Mouse (Mus musculus): ENCODE measurements around the gene Cd300lf.

The Cd300lf gene

DNA sequence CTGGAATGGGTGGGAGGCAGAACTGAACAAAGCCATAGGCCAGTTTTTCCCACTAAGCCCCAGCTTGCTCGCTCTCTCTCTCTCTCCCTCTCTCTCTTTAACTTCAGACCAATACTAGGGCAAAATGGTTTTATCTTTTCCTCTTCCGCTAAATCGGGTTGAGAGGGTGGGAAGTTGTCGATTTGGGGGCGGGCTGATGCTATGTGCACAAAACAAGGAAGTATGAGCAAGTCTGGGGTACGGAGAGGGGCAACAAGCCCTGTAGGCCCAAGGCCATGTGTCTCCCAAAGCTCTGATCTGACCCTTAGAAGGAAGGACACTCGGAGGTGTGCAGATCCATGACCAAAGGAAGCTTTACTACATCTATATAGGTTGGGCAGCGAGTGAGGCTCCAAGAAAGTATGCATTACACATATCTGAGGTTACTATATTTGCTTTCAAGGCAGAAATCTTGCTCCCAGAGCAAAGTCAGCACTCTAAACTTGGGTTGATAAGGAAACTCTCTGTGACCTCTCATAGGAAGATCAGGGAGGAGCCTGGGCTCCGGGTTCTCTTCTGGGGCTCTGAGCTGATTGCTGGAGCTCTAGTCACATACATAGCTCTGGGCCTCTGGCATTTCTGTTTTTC is 27.9 kb upstream of the Cd300lf start:
- in situ Hi-C loops (cut with MboI, MseI) = loop anchor here (5.0 kb wide), 1 partner anchor 116 kb away; the partner anchor contains the start of gene Fdxr

DNA sequence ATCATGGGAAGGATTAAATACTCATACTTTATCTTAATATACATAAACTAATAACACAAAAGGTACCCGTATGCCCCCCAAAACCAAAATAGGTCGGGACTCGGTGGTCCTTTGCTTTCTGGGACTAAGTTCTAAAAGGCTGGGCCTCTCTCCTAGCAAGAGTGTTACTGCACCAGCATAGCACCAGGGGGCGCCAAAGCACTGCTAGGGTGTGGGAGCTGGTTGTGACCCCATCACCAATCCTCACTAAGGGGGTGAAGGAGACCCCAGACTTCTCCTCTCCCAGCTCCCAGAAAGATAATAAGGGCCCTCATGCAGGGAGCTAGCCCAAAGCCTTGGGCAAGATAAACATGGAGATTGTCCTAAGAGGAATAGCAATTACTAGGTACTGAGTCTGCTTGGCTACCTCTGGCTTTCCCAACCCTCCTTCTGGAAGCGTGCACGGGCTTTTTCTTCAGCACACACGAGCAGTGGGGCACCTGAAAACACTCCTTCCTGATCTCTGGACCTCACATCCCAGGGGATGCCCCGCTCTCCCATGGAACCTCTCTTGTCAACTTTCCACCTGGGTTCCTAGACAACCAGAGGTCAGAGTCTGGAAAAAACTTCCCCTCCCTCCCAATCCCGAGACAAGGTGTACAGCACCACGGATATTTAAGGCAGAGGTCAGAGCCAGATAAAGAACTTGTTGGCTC is 27.2 kb upstream of the Cd300lf start:
- in situ Hi-C loops (cut with MboI, MseI) = loop anchor here (5.0 kb wide), 1 partner anchor 116 kb away; the partner anchor contains the start of gene Fdxr

DNA sequence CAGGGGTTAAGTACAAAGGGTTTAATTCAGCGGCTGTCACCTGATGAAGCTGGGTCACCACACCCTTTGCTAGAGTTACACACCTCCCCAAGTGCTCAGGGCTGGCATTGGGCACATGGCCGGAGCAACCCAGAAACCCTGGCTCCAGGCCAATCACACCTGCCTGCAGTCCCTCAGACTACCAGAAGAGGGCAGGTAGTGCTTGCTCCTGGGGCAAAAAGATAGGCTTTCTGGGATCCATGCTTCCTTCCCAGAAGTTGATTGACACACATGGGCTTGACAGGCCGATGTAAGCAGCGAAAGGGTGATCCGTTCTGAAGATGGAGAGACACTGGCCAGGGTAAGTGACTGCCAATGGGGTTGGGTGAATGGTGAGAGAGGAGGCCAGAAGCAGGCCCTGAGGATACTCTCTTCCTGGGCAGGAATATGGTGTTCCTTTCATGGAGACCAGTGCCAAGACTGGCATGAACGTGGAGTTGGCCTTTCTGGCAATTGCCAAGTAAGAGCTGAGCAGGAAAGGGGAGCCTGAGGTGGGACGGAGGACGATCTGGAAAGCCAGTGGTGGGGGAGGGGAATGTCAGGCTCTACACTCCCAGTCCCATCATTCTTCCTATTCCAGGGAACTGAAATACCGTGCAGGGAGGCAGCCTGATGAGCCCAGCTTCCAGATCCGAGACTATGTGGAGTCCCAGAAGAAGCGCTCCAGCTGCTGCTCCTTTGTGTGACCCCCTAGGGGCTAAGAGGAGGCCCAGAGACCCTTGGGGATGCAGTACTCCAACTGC is 26.4 kb upstream of the Cd300lf start:
- in situ Hi-C loops (cut with MboI, MseI) = loop anchor here (5.0 kb wide), 1 partner anchor 117 kb away; the partner anchor contains the start of gene Fdxr

DNA sequence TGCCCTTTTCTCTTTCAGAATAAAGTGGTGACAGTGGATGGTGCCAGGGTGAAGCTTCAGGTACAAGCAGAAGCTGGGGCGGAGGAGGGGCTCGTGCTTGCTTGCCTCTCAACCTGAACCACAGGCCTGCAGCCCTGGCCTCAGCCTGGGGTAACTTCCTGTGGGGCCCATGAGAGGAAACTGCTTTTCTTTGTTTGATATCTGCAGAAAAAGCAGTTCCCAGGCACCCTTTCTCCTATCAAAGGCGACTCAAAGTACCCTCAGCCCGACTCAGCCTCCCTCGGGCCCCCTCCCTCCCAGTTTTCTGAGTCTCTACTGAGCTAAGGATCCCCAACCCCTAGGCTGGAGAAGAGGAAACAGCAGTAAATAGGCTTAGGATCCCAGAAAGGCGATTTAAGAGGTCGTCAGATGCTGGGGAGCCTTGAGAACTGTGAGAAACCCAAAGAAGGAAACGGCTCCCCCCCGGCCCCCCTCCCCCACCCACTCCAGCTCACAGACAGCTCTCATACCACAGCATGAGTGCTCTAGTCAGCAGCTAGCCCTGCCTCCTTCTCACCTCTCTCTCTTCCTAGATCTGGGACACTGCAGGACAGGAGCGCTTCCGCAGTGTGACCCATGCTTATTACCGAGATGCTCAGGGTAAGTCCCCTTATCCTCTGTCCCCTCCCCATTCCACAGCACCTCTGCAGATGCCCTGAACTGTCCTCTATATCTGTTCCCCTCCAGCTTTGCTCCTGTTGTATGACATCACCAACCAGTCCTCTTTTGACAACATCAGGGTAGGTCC is 24.3 kb upstream of the Cd300lf start:
- in situ Hi-C loops (cut with MboI, MseI) = loop anchor here (5.0 kb wide), 1 partner anchor 66 kb away; the partner anchor contains the start of gene Rab37

DNA sequence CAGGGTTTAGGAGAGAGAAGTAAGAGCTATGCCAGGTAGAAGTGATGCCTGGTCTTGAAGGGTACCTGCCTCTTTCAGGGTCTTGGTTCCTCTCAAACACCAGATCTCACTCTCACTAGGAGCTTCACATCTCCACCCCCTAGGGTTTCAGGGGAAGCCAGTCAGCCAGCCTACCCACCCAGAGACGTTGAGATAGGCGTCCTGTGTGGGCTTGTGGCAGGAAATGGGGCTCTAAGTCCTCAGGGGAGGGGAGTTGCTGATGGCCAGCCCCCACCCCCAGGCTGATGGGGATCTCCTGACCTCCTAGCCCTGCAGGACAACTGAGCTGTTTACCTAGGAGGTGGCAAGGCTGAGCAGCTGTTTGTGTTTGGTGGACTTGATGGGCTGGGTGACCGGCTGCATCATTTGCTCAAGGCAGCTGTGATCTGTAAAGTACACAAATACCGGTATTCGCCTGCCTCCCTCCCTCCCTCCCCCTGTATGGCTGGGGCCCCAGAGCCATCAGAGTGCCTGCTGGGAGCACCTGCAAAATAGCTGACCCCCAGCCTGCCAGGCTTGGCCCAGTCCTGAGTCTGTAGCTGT is 21.4 kb upstream of the Cd300lf start:
- in situ Hi-C loops (cut with MboI, MseI) = loop anchor here (5.0 kb wide), 1 partner anchor 63 kb away; the partner anchor contains the start of gene Rab37

DNA sequence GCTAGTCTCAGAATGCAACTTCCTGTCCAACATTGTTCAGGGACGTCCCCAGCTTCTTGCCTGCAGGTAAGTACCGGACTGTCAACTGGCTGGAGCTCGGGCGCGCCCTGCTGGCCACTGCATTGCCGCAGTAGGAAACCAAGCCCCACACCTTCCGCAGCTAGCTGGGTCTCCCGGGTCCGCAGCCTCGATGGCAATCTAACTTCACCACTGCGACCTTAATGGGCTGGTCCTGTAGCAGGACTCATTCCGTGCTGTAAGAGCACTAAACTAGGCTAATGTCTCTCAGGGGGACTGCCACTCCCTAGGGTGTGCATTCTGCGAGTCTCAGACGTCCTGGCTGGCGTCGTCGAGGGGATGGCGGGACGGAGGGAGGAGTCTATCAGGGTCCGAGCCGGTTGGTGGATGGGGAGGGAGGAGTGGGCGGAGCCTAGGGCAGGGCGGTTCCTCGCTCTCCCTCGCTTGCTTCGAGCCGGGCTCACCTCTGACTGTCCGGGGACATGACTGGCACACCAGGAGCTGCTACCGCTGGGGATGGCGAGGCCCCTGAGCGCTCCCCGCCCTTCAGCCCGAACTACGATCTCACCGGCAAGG is 20.0 kb upstream of the Cd300lf start:
- in situ Hi-C loops (cut with MboI, MseI) = no loop called here

DNA sequence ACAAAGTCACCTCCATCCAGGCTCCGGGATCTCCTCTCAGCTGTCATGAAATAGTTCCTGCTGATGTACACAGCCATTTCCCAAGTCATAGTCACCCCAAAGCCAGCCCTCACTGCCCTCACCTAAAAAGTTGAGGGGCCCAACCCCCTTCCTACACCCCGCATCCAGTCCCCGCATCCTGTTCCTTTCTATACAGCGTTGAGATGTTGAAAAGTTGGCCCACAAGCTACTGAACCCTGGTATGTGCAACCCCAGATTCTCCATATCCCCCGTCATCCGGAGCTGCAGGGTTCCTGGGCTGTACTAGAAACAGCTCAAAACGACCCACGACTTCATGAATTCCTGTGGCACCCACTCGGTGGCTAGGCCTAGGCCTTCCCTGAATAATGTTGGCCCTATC is 19.3 kb upstream of the Cd300lf start:
- in situ Hi-C loops (cut with MboI, MseI) = no loop called here

DNA sequence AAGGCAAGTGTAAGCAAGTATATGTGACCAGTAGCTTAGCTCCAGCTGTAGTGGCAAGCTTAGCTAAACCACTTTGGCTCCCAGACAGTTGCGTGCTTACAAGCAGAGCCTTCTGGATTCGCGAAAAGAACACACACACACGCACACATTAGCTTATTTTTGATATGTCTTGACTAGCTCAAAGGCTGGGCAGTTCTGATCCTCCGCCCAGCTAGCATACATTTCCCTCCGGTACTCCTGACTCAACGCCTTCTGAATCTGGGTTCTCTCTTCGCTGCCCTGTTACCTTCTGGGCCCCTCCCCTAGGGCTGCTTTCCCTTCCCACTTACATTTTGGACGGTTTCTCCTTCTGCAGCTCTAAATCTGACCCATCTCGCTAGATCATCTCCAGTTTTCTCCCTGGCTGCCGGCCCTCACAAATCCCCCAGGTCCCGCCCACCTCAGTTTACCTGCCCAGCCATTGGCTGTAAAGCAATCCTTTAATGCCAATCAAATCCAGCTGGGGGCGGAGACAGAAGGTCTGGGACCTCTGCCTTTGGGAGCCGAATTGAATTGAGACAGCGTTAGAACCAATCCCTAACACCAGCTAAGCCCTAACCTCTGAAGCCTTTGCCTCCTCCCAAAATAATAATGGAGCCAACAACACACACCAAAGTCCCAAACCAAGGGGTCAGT is 18.1 kb upstream of the Cd300lf start:
- in situ Hi-C loops (cut with MboI, MseI) = no loop called here

DNA sequence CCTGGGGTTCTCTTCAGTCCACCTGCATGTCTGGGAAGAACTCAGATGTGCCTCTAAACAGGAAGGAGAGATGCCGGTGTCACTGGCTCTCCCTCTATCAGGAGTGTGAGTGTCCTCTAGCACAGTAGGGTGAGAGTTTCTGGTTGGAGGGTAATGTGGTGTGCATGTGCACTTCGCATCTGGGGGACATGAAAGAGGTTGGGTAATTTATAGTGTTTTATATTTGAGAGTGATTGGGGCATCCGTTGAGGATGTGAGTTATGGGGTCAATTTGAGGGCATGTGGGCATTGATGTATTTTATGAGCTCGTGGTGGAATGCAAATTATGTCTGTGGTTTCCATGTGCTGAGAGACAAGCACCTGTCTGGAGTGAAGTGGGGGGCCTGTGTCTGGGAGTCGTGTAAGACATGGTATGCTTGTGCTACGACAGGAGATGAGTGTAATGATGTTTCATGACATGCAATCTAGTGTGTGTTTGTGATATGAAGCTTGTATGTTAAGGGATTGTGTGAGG is 17.0 kb upstream of the Cd300lf start:
- in situ Hi-C loops (cut with MboI, MseI) = no loop called here

DNA sequence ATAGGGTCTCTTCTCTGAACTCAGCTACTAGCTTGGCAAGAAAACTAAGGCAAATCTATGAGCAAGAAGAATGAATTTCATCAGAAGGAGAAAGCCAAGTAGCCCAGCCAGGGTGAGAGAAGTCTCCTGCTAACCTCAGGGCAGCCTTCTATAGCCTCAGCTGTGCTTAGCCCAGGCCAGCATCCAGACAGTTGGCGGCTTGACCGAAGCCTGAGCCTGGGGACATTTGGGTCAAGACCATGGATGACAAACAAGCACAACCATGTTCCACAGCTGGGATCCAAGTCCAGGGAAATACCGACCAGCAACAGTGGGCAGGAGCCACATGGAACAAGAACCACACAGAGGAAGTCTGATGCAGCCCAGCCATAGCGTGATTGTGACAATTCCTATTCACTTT is 14.0 kb upstream of the Cd300lf start:
- in situ Hi-C loops (cut with MboI, MseI) = no loop called here

DNA sequence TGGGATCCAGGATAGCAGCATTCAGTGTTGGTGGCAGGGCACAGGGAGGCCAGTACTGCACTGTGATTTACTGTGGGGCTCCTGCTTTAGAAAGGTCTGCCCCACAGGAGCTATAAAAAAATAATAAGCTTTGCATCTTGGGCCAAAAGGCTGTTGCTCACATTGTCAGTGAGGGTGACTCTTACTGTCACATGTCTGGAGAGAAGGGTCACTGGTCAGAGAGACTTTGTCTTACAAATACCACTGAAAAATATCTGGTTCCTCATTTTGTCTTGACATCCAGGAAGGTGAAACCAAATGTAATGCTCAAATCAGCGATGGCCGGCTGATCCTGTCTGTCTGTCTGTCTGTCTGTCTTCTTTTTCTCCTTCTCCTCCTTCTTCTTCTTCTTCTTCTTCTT is 8.2 kb upstream of the Cd300lf start:
- in situ Hi-C loops (cut with MboI, MseI) = no loop called here

DNA sequence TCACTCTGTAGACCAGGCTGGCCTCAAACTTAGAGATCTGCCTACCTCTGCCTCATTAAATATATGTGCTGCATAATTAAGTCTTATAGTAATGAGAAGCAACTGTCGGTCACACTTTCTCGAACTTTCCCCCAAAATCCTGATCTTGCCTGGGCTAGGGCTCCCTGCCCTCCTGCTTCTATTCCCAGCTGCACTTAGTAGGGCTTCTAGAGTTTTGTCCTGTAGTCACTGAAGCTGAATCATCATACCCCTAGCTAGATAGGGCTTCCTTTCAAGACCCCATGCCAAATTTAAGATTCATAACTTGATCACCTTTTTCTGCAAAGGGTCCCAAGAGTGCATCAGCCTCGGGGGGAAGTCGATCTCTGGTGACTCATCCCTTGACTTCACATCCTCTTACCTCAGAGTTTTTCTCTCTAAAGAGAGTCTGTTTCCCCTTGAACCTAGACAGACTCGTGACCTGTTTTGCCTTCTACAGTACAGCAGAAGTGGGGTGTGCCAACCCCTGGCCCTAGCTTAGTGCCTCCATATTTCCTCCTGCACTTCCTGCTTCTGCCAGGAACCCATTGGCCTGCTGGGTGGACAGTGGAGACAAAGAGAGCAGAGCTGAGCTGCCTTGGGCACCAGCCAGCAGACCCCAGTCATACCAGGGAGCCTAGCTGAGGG is 4.9 kb upstream of the Cd300lf start:
- in situ Hi-C loops (cut with MboI, MseI) = no loop called here

DNA sequence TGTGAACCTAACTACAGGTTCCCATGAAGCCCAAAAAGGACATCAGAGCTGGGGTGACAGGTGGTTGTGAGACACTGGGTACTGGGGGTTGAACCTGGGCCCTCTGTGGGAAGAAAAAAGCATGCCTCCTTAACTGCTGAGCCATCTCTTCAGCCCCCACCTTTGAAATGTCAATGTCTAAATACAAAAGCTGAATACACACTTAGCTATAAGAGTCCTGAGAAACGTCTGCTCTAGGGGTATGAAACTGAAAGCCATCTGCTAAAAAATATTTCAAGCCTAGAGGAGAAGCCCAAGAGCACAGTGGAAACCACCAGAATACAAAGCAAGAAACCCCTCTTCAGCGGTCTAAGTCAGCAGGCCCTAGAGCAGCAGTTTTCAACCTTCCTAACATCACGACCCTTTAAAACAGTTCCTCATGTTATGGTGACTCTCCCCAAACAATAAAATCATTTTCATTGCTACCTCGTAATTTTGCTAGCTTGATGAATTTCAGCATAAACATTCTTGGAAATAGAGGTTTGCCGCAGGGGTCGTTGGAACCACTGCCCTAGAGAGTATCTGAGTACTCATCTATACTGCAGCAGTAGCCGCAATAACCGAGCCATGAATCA is 1.9 kb downstream of the Cd300lf start:
- in situ Hi-C loops (cut with MboI, MseI) = no loop called here

DNA sequence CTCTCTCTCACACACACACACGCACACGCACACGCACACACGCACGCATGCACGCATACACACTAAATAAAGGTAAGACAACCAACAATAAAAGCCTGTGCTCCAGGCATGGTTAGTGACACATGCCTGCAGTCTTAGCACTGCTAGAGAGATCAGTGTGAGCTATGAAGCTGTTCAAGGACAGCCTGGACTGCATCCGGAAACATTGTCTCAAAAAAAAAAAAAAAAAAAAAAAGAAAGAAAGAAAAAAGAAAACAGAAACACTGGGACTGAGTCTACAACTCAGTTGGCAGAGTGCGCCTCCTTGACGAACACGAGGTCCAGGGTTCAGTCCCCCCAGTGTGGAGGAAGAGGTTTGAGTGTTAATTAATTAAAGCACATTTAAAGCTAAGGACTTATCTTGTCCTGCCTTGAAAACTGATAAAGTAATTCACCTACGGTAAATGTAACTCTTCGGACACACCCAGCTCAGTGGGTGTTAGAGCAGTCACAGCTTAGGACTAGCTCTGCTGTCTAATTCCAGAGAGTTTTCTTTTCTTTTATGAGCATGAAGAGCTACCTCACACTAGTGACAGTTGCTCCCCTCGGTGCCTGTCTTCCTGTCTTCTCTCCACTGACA is 4.2 kb downstream of the Cd300lf start:
- in situ Hi-C loops (cut with MboI, MseI) = no loop called here

DNA sequence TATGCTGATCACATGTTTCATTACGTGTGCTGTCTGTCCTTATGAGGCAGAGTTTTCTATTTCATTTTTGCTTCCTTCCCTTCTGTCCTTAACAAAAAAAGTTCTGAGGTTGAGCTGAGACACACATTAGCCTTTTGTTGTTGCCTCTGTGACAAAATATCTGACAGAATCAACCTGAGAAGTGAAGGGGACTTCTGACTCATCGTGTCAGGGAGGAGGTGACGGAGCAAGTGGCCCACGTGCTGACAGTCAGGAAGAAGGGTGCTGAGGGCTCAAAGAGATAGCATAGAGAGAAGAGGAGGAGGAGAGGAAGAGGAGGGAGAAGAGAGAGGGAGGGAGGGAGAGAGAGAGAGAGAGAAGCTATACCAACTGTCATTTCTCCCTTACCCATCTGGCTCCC is 5.3 kb downstream of the Cd300lf start:
- in situ Hi-C loops (cut with MboI, MseI) = no loop called here

DNA sequence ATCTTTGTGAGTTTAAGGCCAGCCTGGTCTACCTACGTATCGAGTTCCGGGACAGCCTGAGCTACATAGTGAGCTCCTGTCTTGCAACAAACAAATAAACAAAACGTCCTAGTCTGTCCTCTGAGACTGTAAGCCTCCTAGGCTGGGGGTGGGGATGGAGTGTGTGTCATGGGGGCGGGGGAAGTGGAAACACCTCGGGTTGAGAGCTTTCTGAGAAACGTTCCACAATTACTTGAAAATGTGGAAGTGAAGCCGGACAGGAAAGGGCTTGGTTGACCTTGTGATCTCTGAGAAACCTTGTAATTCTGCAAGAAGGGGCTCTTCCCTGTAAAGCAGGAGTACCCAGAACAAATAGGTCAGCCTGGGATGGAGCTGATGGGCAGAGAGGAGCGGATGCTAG is 14.4 kb downstream of the Cd300lf start:
- in situ Hi-C loops (cut with MboI, MseI) = no loop called here

DNA sequence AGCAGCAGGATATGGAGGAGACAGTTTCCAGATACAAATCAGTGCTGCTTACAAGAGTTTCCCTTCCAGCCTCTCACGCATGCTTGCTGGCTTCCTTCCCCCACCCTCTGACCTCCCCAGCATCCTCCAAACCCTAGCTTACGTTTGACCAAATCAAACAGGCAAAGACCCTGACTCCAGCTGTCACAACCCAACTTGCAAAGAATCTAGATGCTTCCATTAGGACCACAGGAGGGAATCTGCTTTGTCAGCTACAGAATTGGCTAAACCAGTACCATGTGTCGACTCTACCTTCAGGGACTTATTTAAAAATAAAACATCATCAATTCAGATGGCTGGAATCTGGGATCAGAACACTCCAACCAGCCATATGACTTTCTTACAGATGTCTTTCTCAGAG is 21.6 kb downstream of the Cd300lf start:
- in situ Hi-C loops (cut with MboI, MseI) = no loop called here

DNA sequence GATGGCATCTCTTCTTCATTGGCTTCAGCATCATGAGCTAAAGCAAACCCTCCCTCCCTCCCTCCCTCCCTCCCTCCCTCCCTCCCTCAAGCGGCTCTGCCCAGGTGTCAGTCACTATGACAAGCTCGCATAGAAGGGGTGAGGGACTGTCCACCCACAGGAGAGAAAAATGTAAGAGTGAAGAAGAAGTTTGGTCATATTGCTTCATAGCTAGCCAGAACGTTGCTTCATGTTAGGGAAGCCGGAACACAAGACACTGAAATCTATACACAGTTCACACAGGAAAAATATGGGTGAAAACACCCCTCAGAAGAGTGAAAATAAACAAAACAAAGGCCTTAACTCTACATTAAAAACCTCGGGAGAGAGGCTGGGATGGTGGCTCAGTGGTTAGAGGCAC is 23.5 kb downstream of the Cd300lf start:
- in situ Hi-C loops (cut with MboI, MseI) = no loop called here

DNA sequence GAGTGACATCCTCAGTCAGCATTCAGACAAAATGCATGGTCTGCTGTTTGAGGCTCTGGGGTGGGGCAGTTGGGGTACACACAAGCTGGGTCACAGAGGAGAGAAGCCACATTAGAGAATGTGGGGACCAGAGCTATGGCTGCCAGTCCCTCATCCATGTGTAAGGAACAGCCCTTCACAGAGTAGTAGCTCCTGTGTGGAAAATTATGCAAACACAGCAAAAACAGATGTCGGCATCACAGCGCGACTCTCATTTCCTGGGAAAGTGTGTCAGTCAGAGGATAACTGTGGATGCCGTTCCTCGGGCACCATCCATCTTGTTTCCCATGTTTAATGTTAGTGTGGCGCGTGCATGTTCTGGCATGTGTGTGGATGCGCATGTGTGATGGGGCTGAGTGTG is 25.6 kb downstream of the Cd300lf start:
- in situ Hi-C loops (cut with MboI, MseI) = no loop called here
